Mouse (Mus musculus): ENCODE measurements at regions not wholly inside any gene's neighbourhood (a gene's known extent, or its start where the extent isn't known, plus 50 kb on each side); places are given as distances from the start of the nearest gene placed in this dataset.

- ATAC-seq (ENCODE audit: low TSS enrichment), result no peak
These were observed 433.0 kb upstream of the Pou3f3 start for GRCm38 (mm10) chr1:42262606-42263005.

- peak; percentile 58; the same call in 1 of the 2 replicates for ATAC-seq (ENCODE audit: low TSS enrichment)
These were observed 418.4 kb upstream of the Pou3f3 start for GRCm38 (mm10) chr1:42277130-42277529.

- peak; percentile 51 for ATAC-seq (ENCODE audit: low TSS enrichment)
These were observed 399.7 kb upstream of the Pou3f3 start for GRCm38 (mm10) chr1:42295841-42296240.

- ATAC-seq (ENCODE audit: low TSS enrichment), result no peak
These were observed 386.3 kb upstream of the Pou3f3 start for GRCm38 (mm10) chr1:42309251-42309650.

- no peak for ATAC-seq (ENCODE audit: low TSS enrichment)
These were observed 382.1 kb upstream of the Pou3f3 start for GRCm38 (mm10) chr1:42313494-42313893.

- no peak for ATAC-seq (ENCODE audit: low TSS enrichment)
These were observed 343.7 kb upstream of the Pou3f3 start for GRCm38 (mm10) chr1:42351884-42352283.

- ATAC-seq (ENCODE audit: low TSS enrichment), result no peak
These were observed 343.2 kb upstream of the Pou3f3 start for GRCm38 (mm10) chr1:42352389-42352788.

- no peak for ATAC-seq (ENCODE audit: low TSS enrichment)
These were observed 342.5 kb upstream of the Pou3f3 start for GRCm38 (mm10) chr1:42353096-42353495.

- no peak for ATAC-seq (ENCODE audit: low TSS enrichment)
These were observed 341.5 kb upstream of the Pou3f3 start for GRCm38 (mm10) chr1:42354020-42354419.

- no peak for ATAC-seq (ENCODE audit: low TSS enrichment)
These were observed 333.1 kb upstream of the Pou3f3 start for GRCm38 (mm10) chr1:42362438-42362837.

GRCm38 (mm10) chr1:42365648-42366324 is 329.8 kb upstream of the Pou3f3 start:
- no peak for ATAC-seq (ENCODE audit: low TSS enrichment)

- peak; percentile 59; the same call in 1 of the 2 replicates for ATAC-seq (ENCODE audit: low TSS enrichment)
These were observed 307.5 kb upstream of the Pou3f3 start for GRCm38 (mm10) chr1:42387919-42388684.

- ATAC-seq (ENCODE audit: low TSS enrichment), result peak; percentile 97
These were observed 306.8 kb upstream of the Pou3f3 start for GRCm38 (mm10) chr1:42388740-42389139.

- peak; percentile 94 for ATAC-seq (ENCODE audit: low TSS enrichment)
These were observed 299.8 kb upstream of the Pou3f3 start for GRCm38 (mm10) chr1:42395651-42396260.

- no peak for ATAC-seq (ENCODE audit: low TSS enrichment)
These were observed 297.0 kb upstream of the Pou3f3 start for GRCm38 (mm10) chr1:42398461-42399154.

- ATAC-seq (ENCODE audit: low TSS enrichment), result no peak
These were observed 279.6 kb upstream of the Pou3f3 start for GRCm38 (mm10) chr1:42415817-42416538.

- no peak for ATAC-seq (ENCODE audit: low TSS enrichment)
These were observed 278.9 kb upstream of the Pou3f3 start for GRCm38 (mm10) chr1:42416539-42417218.

GRCm38 (mm10) chr1:42417815-42418214 is 277.8 kb upstream of the Pou3f3 start:
- ATAC-seq (ENCODE audit: low TSS enrichment), result no peak

- ATAC-seq (ENCODE audit: low TSS enrichment), result no peak
These were observed 277.3 kb upstream of the Pou3f3 start for GRCm38 (mm10) chr1:42418233-42418632.

- ATAC-seq (ENCODE audit: low TSS enrichment), result no peak
These were observed 259.1 kb upstream of the Pou3f3 start for GRCm38 (mm10) chr1:42436366-42436998.

All from frontal cortex, adult (tissue).